Mouse (Mus musculus) ES-E14 (cell line): ENCODE results near the gene Clcn2. TPM values are rescaled to one million over a fixed set of nuclear protein-coding genes. Genes with fewer than 3 reads are reported as not detected.

Experiments
- DNase-seq: peaks from one replicate; pipeline ENCODE4 v3.0.0-alpha.2; 2013; ENCODE audit warnings: low read depth, low spot score
- H3K27ac ChIP-seq: 2 replicates; pipeline ENCODE4 v1.5.1; 2012; ENCODE audit warnings: low read depth, mild to moderate bottlenecking, low read length, moderate library complexity, mixed read lengths; ENCODE audit not compliant: poor library complexity, insufficient read depth, severe bottlenecking
- H3K36me3 ChIP-seq: 2 replicates; pipeline ENCODE4 v1.6.1; 2012; ENCODE audit warnings: mild to moderate bottlenecking, low read length, moderate library complexity, mixed read lengths; ENCODE audit not compliant: control insufficient read depth, poor library complexity, insufficient read depth, severe bottlenecking
- H3K4me1 ChIP-seq, 2 experiments: fragments of 150-350 bp in 1 of 2; sonication (generic) in 1 of 2; 2 replicates each; pipeline ENCODE4 v1.6.1; 2012; ENCODE audit warnings: low read length in 2 of 2, mild to moderate bottlenecking in 1 of 2, mixed read lengths in 1 of 2; ENCODE audit not compliant: control insufficient read depth in 2 of 2, insufficient read depth in 2 of 2, poor library complexity in 1 of 2
- H3K4me3 ChIP-seq, 2 experiments: fragments of 150-350 bp in 1 of 2; sonication (generic) in 1 of 2; 2 replicates each; pipeline ENCODE4 v1.5.1; 2012; ENCODE audit warnings: low read length in 2 of 2, low read depth in 1 of 2, mild to moderate bottlenecking in 1 of 2, mixed read lengths in 1 of 2; ENCODE audit not compliant: insufficient read depth in 1 of 2, poor library complexity in 1 of 2, severe bottlenecking in 1 of 2
- H3K9ac ChIP-seq: 2 replicates; pipeline ENCODE4 v1.6.1; 2012; ENCODE audit warnings: low read depth, mild to moderate bottlenecking, low read length, mixed read lengths; ENCODE audit not compliant: poor library complexity, insufficient read depth, severe bottlenecking
- H3K9me3 ChIP-seq: fragments of 150-350 bp; sonication (generic); 2 replicates; pipeline ENCODE4 v1.6.1; 2012; ENCODE audit warnings: low read depth, mild to moderate bottlenecking, low read length; ENCODE audit not compliant: control insufficient read depth, insufficient read depth
- CHD2 ChIP-seq: IDR thresholded peaks from 2 replicates; pipeline ENCODE4 v1.6.1; 2014; ENCODE audit warnings: mild to moderate bottlenecking, low read depth, low read length, inconsistent platforms
- HCFC1 ChIP-seq: IDR thresholded peaks from 2 replicates; pipeline ENCODE4 v1.6.1; 2012; ENCODE audit warnings: low read length, inconsistent platforms, borderline replicate concordance; ENCODE audit not compliant: insufficient read depth
- MAFK ChIP-seq: IDR thresholded peaks from 2 replicates; pipeline ENCODE4 v1.6.1; 2014; ENCODE audit warnings: mild to moderate bottlenecking, low read depth, low read length, inconsistent platforms; ENCODE audit not compliant: insufficient read depth
- ZC3H11A ChIP-seq: IDR thresholded peaks from 2 replicates; pipeline ENCODE4 v1.6.1; 2012; ENCODE audit warnings: low read depth, mild to moderate bottlenecking, inconsistent platforms, low read length, borderline replicate concordance
- ZNF384 ChIP-seq: IDR thresholded peaks from 2 replicates; pipeline ENCODE4 v1.6.1; 2012; ENCODE audit warnings: low read depth, low read length, inconsistent platforms
- in situ Hi-C, 2 experiments: fragments of 600-800 bp; cut with MboI; formaldehyde crosslinking; loops; one replicate each; pipeline ENCODE4 v1.15.1; 2025; ENCODE audit warnings: low sequenced_read_pairs in 2 of 2, inconsistent platforms in 1 of 2; ENCODE audit not compliant: unreplicated experiment in 2 of 2
- total RNA-seq: library from RNA; depleted of rRNA; stranded (reverse); fragments of 300-350 nt; gene quantifications from 2 replicates; pipeline ENCODE4 v1.2.3, GENCODE M21; 2012; rRNA removed

Gene Clcn2
- 38.2 and 104 TPM in 2 replicates for total RNA-seq

DNA sequence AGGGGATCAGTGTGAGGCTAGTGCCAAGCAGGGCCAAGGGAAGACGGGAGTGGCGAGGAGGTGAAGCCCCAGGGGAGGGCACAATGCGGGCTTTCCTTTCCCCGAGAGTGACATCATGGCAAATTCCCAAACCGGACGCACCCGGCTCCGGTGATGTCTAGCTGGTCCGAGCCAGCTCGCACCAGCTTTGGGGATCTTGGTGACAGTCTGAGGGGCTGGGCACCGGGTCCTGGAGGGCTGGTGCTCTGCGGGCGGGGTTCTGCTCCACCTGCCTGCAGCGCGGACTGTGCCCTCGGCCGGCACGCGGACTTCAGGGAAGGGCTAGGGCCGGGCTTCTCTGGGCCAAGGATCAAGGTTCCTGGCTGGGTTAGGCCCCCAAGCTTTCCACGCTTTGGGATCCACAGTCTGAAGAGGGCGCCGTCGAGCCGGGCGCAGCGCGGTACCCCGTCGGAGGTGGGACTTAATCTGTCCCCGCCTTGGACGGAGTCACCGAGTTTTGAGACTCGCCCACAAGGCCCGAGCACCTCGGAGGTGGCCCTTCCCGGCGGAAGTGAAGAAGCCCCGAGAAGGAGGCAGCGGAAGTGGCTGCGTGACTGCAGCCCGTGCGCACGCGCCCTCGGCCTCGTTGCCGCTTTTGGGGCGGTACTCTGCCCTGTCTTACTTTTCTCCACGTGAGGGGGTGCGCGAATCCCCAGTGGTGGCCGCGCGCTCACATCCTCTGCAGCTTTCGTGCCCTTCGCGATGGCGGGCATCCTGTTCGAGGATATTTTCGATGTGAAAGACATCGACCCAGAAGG, at the start of gene Clcn2, which contains the start of gene Polr2h:
TSS of gene Clcn2 (minus strand) at position 566 of the 797 bp plus-strand sequence.
TSS of gene Polr2h (plus strand) at position 485 of the 797 bp plus-strand sequence.
- peaks cover 2 to 25% of the 10 kb centered on the region in 2 experiments; a peak in 3 of 4 replicates for H3K4me1 ChIP-seq
- in situ Hi-C loops, result no loop called here
- TF ChIP-seq MAFK, result no peak
- no peak for TF ChIP-seq HCFC1
- no peak for TF ChIP-seq CHD2
- 0 out of 2 replicates have a peak, but pooled peaks have one; percentile 8 for TF ChIP-seq ZC3H11A

DNA sequence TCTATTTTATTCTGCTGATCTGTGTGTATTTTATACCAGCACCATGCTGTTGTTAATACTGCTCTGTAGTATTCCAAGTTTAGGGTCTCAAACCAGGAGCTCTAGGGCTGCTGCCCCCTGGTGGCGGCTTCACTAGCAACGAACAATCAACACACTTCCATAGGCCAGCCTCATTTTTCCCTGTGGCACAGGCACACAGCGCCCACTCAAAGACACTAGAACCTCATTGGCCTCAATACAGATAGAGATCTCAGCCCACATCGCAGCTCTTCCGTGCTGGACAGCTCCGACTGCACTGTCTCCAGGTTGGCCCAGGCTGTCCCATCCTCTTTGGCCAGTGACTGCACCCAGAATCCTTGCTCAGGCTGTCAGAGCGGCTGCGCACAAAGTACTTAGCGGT, 47.7 kb upstream of the Clcn2 start:
- Histone ChIP-seq H3K27ac (no peak overlapping the region; the same call in 1 of the 2 replicates), H3K4me1 (peaks cover 0 to 5% of the 10 kb centered on the region in 2 experiments; a peak in 1 of 4 replicates), H3K36me3 (no peaks in the 10 kb centered on the region), H3K9ac (no peak overlapping the region), H3K9me3 (no peaks in the 10 kb centered on the region), H3K4me3 (peak overlapping the region in 1 of 2 experiments; percentile 8; a peak in 1 of 4 replicates)
- TF ChIP-seq ZC3H11A (peak; percentile 47; the same call in 1 of the 2 replicates), HCFC1 (no peak)
- peak; percentile 87 for DNase-seq
- in situ Hi-C loops, result loop anchor here in 1 of 2 experiments (25.0 kb wide), 1 partner anchor 422 kb away; no protein-coding TSS in a partner anchor

More for the DNA sequence above, at the start of gene Clcn2, which contains the start of gene Polr2h:
- Histone ChIP-seq H3K9me3 (no peaks in the 10 kb centered on the region), H3K27ac (peak within 1 kb of the TSS; percentile 79), H3K36me3 (peaks cover 23% of the 10 kb centered on the region), H3K4me3 (peak within 1 kb of the TSS; percentile 87 to 88), H3K9ac (peak within 1 kb of the TSS; percentile 77)
- peak; percentile 93 for DNase-seq

DNA sequence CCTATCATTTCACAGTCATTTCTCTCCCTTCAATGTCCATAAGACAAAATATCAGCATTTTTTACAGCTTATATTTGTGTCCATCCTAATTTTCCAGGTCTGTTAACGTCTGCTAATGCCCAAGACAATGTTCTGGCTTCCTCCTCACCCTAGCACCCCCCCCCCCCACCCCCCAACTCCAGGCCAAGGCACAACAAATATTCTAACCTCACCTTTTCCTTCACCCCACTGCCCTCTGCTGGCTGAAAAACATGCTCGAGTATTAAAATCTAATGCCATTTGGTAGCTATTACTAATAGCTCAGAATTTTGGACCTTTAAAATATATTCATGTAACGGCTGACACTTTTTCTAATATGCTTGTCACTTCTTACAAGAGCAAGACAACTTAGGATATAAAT, 44.1 kb upstream of the Clcn2 start:
- DNase-seq, result no peak
- in situ Hi-C loops, result loop anchor here in 1 of 2 experiments (25.0 kb wide), 1 partner anchor 426 kb away; no protein-coding TSS in a partner anchor
- no peak overlapping the region for H3K27ac ChIP-seq
- no peaks in the 10 kb centered on the region for H3K36me3 ChIP-seq
- H3K4me1 ChIP-seq, result peaks cover 0 to 5% of the 10 kb centered on the region in 2 experiments; a peak in 1 of 4 replicates
- no peak for TF ChIP-seq MAFK
- TF ChIP-seq CHD2, result no peak
- no peak for TF ChIP-seq ZC3H11A
- no peak for TF ChIP-seq ZNF384
- TF ChIP-seq HCFC1, result no peak
- no peak overlapping the region for H3K9ac ChIP-seq
- no peak overlapping the region for H3K4me3 ChIP-seq
- no peaks in the 10 kb centered on the region for H3K9me3 ChIP-seq

- no peaks in the 10 kb centered on the region for H3K9me3 ChIP-seq
- H3K9ac ChIP-seq, result no peak overlapping the region
- H3K4me1 ChIP-seq, result no peaks in the 10 kb centered on the region
- no peak overlapping the region for H3K4me3 ChIP-seq
- no peak overlapping the region for H3K27ac ChIP-seq
- no peaks in the 10 kb centered on the region for H3K36me3 ChIP-seq
- in situ Hi-C loops, result loop anchor here in 1 of 2 experiments (25.0 kb wide), 1 partner anchor 430 kb away; no protein-coding TSS in a partner anchor
- no peak for DNase-seq
- TF ChIP-seq MAFK, result no peak
- no peak for TF ChIP-seq HCFC1
- no peak for TF ChIP-seq CHD2
- TF ChIP-seq ZNF384, result no peak
- TF ChIP-seq ZC3H11A, result no peak
Measured at GRCm38 (mm10) chr16:20757385-20757784, 39.8 kb upstream of the Clcn2 start.
